Mouse (Mus musculus): ENCODE measurements around the gene H2-T3.
"Not testable (repeated sequence)": the region's sequence is repeated elsewhere in the genome, so short reads cannot be mapped to it uniquely, and the experiment has no call there.

H2-T3 gene

GRCm38 (mm10) chr17:36190169-36190507 lies at the start of gene H2-T3:
H2-T3 (minus strand) TSS chr17:36190287.
- DNase-seq = no peak

- peak in 1 of 2 experiments; percentile 40 for DNase-seq
These were observed 47.3 kb upstream of the H2-T3 start for GRCm38 (mm10) chr17:36237321-36237921.

- DNase-seq = not testable (repeated sequence)
These were observed 45.2 kb upstream of the H2-T3 start for GRCm38 (mm10) chr17:36235300-36235699.

- no peak for DNase-seq
These were observed 43.5 kb upstream of the H2-T3 start for GRCm38 (mm10) chr17:36233572-36233971.

- peak; percentile 84 to 85 for DNase-seq
These were observed 41.2 kb upstream of the H2-T3 start for GRCm38 (mm10) chr17:36231318-36231717.

GRCm38 (mm10) chr17:36229046-36229445 lies 39.0 kb upstream of the H2-T3 start:
- DNase-seq = no peak

DNA sequence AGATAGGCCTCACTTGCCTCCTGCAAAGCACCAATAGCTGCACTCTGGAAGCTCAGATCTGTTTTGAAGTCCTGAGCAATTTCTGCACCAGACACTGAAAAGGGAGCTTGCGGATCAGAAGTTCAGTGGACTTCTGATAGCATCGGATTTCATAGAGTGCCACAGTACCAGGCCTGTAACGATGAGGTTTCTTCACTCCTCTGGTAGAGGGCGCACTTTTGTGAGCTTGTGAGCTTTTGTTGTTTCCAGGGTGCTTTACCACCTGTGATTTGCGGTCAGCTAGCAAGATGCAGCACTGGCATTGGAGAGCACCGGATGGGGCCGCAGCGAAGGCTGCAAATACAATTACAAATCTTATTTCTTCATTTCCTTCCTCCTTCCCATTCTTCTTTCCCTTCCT lies 36.8 kb upstream of the H2-T3 start:
- DNase-seq = peak in 1 of 2 experiments; percentile 17

GRCm38 (mm10) chr17:36225231-36225824 lies 35.2 kb upstream of the H2-T3 start:
- DNase-seq = peak; percentile 48 to 57

- DNase-seq = no peak
These were observed 34.4 kb upstream of the H2-T3 start for GRCm38 (mm10) chr17:36224451-36224850.

DNA sequence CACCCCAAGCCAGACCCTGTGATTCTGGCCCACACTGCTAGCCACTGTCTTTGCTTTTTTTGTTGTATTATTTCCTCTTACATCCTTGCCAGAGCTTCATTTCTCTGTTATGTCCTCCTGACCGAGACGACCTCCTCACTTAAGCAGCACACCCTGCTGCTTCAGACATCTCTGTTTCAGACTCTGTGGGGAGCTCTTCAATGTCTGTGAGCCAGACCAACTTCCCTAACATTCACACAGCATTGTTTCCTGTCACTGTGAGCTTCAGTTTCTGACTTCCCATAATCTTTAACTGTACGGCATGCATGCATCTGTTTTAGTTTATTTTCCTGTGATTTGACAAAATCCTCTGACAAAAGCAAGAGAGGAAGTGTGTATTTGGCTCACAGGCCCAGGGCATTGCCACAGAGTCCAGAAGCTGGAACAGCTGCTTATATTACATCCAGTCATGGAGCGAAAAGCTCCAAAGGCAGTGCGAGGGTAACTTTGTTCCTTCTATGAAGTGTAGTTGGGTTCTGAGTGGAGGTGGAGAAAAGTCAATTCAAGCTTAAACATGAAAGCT lies 28.6 kb upstream of the H2-T3 start:
- DNase-seq = no peak

DNA sequence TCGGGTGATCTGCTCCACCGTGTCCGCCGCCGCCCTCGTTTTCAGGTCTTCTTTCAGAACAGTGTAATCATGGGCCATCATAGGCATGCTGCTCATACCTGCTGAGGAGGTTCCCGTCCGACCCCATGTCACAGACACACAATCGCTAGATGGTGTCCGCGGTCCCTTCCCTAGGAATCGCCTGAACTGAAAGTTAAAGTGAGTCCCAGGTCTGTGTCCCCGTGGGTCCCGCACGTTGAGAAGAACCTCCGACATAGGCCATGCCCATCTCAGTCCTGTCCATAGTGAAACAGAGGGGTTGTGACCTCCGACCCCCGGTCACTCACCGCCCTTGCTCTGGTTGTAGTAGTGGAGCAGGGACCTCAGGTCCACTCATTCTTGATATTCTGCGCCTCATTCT lies 25.5 kb upstream of the H2-T3 start:
- no peak for DNase-seq

- no peak for DNase-seq
These were observed 16.8 kb upstream of the H2-T3 start for GRCm38 (mm10) chr17:36206846-36207245.

- DNase-seq = peak; percentile 8 to 16
These were observed 15.8 kb upstream of the H2-T3 start for GRCm38 (mm10) chr17:36205862-36206261.

GRCm38 (mm10) chr17:36205456-36205855 lies 15.4 kb upstream of the H2-T3 start:
- no peak for DNase-seq

GRCm38 (mm10) chr17:36201851-36202250 lies 11.8 kb upstream of the H2-T3 start:
- DNase-seq = no peak

GRCm38 (mm10) chr17:36198317-36198716 lies 8.2 kb upstream of the H2-T3 start:
- peak; percentile 27 to 40 for DNase-seq

- no peak for DNase-seq
These were observed 4.4 kb upstream of the H2-T3 start for GRCm38 (mm10) chr17:36194471-36194870.

DNA sequence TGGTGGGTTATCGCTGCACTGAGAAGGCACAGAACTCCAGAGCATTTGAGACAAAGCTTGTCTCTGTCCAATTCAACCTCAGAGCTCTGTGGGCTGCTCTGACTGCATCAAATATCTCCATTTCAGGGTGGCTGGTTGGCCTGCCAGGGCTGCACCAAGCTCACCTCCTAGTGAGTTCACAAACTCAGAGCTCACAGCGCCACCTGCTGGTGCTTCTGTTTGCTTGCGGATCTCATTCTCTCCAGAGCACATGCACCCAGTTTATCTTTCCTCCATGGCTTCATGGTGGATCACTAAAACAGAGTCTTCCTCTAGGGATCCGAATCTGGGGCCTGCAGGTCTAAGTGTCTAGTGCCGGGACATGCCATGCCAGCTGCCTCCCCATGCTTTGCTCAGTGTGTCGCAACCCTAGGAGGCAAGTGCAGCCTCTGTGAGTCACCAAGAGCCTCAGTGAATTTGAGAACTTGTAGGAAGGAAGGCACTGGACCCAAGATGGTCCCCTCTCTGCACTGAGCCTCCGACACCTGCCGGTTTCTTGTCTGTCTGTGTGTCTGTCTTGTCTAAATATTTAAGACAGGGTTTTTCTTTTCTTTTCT lies 3.6 kb upstream of the H2-T3 start:
- peak; percentile 75 to 78 for DNase-seq

- DNase-seq = no peak
These were observed 2.3 kb upstream of the H2-T3 start for GRCm38 (mm10) chr17:36192371-36192770.

GRCm38 (mm10) chr17:36189491-36190168 lies 457 bp downstream of the H2-T3 start:
- DNase-seq = no peak

DNA sequence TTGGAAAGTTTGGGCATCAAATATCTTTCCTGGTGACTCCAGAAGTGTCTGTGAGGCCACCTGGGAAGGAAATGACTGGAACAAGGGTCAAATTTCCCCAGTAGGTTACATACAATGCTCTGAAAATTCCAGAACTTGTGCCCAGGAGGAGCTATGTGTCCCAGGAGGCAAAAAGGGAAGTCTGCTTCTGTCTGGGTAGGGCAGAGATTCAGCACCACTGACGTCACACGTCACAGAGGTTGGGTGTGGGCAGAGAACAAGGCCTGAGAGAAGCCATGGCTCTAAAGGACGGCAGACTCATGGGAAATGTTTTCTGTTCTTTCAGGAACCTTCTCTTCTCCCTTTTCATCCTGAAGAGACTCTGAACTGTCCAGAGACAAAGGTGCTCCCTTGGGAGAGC lies 2.5 kb downstream of the H2-T3 start:
- DNase-seq = no peak

- no peak for DNase-seq
These were observed 7.9 kb downstream of the H2-T3 start for GRCm38 (mm10) chr17:36182212-36182611.

GRCm38 (mm10) chr17:36179446-36179845 lies 10.6 kb downstream of the H2-T3 start:
- not testable (repeated sequence) for DNase-seq

DNA sequence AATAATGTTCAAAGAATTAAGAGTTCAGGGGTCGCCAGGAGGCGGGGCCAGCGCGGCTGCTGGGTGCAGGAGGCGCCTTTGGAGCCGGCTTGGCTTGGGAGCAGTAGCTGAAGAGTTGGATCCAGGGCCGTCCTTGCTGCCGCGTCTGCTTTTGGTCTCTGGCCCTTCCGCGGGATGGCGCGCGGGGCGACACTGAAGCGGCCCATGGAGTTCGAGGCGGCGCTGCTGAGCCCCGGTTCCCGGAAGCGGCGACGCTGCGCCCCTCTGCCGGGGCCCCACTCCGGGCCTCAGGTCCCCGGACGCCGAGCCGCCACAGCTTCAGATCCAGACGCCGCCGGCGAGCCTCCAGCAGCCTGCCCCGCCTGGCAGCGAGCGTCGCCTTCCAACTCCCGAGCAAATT lies 11.1 kb downstream of the H2-T3 start:
- DNase-seq = peak in 1 of 2 experiments; percentile 32

Measured in cerebellum, postnatal 10 days (tissue).